Mouse (Mus musculus) hindbrain, embryonic 13.5 days (tissue): ENCODE data around the gene Sirpa. TPM values are rescaled to one million over a fixed set of nuclear protein-coding genes. Genes with fewer than 3 reads are reported as not detected.

Source experiments
- ATAC-seq: fragments of 200-750 bp; cut with Nextera tagmentation; 2 replicates; pipeline ENCODE4 v1.8.0; 2017; ENCODE audit warnings: moderate TSS enrichment; ENCODE audit not compliant: low FRiP score
- H3K27ac ChIP-seq: fragments of 300-500 bp; sonication (generic); 2 replicates; pipeline ENCODE4 v1.5.1; 2015; ENCODE audit warnings: inconsistent platforms, mild to moderate bottlenecking, moderate library complexity
- H3K27me3 ChIP-seq: fragments of 300-500 bp; sonication (generic); 2 replicates; pipeline ENCODE4 v1.6.1; 2015; ENCODE audit warnings: mild to moderate bottlenecking, inconsistent platforms
- H3K36me3 ChIP-seq: fragments of 300-500 bp; sonication (generic); 2 replicates; pipeline ENCODE4 v1.6.1; 2015; ENCODE audit warnings: mild to moderate bottlenecking, inconsistent platforms
- H3K4me1 ChIP-seq: fragments of 300-500 bp; sonication (generic); replicated peaks from 2 replicates; pipeline ENCODE4 v1.6.1; 2015; ENCODE audit warnings: inconsistent platforms
- H3K4me2 ChIP-seq: fragments of 300-500 bp; sonication (generic); 2 replicates; pipeline ENCODE4 v1.6.1; 2015; ENCODE audit warnings: inconsistent platforms, mild to moderate bottlenecking, moderate library complexity
- H3K4me3 ChIP-seq: fragments of 300-500 bp; sonication (generic); 2 replicates; pipeline ENCODE4 v1.5.1; 2015; ENCODE audit warnings: mild to moderate bottlenecking, inconsistent platforms
- H3K9ac ChIP-seq: fragments of 300-500 bp; sonication (generic); 2 replicates; pipeline ENCODE4 v1.6.1; 2015; ENCODE audit warnings: mild to moderate bottlenecking, inconsistent platforms
- H3K9me3 ChIP-seq: fragments of 300-500 bp; sonication (generic); 2 replicates; pipeline ENCODE4 v1.6.1; 2016; ENCODE audit warnings: inconsistent platforms
- WGBS: fragments of 180-500 bp; shearing (Covaris S2); methylation state at CpG from one replicate; pipeline ENCODE4 v1.1.7; 2015; 5-methylcytosine and 5-hydroxymethylcytosine counted together
- polyA plus RNA-seq: library from polyadenylated mRNA; unstranded; fragments of >200 nt; fragmentation: Nextera tagmentation; extraction: Ambion mirVana; gene quantifications from 2 replicates; pipeline ENCODE4 v1.2.1, GENCODE M21; 2015

Sirpa gene
- polyA plus RNA-seq, 1 experiment from 2014 or later: 20.8 TPM

DNA sequence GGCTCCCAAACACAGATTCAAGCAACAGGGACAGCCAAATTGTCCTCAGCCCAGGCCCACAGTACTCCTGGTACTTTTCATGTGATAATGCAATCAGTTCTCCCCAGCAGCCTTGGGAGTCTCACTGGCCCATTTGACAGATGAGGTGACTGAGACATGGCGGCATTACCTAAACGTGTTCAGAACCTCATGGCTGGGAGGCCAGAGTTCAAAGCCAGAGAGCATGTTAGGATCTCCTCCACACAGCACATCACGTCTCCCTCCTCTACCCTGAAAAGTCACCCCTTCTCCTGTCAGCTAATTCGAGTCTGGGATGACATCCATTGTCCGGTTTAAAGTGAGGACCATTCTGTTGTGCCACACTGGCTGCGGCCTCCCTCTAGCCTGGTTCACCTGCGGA is 27.5 kb downstream of the Sirpa start:
- H3K27ac ChIP-seq: no peak overlapping the region
- no peak for ATAC-seq
- peaks cover 22% of the 10 kb centered on the region for H3K36me3 ChIP-seq
- WGBS: 89% methylated on average over 7 of the region's 7 CpGs
- H3K4me1 ChIP-seq: peaks cover 12% of the 10 kb centered on the region
- H3K9me3 ChIP-seq: no peaks in the 10 kb centered on the region
- H3K9ac ChIP-seq: no peak overlapping the region
- H3K4me2 ChIP-seq: no peak overlapping the region
- no peak overlapping the region for H3K4me3 ChIP-seq
- no peaks in the 10 kb centered on the region for H3K27me3 ChIP-seq

DNA sequence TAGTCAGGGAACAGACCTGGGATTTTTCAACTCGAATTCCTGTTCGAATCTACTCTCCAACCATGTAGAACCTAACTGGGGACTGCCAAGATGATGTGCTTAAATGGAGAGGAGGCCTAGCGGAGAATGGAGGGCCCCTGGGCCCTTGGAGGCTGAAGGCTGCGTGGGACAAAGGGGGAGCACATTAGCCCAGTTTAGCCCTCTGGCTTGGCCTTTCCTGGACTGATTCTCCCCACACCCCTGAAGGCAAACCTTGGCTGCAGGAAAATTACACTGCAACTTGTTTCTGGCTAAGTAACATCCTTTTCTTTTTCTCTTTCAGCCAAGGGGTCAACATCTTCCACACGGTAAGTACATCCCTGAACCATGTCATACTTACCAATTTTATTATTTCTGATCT is 28.2 kb downstream of the Sirpa start:
- H3K27me3 ChIP-seq: no peaks in the 10 kb centered on the region

DNA sequence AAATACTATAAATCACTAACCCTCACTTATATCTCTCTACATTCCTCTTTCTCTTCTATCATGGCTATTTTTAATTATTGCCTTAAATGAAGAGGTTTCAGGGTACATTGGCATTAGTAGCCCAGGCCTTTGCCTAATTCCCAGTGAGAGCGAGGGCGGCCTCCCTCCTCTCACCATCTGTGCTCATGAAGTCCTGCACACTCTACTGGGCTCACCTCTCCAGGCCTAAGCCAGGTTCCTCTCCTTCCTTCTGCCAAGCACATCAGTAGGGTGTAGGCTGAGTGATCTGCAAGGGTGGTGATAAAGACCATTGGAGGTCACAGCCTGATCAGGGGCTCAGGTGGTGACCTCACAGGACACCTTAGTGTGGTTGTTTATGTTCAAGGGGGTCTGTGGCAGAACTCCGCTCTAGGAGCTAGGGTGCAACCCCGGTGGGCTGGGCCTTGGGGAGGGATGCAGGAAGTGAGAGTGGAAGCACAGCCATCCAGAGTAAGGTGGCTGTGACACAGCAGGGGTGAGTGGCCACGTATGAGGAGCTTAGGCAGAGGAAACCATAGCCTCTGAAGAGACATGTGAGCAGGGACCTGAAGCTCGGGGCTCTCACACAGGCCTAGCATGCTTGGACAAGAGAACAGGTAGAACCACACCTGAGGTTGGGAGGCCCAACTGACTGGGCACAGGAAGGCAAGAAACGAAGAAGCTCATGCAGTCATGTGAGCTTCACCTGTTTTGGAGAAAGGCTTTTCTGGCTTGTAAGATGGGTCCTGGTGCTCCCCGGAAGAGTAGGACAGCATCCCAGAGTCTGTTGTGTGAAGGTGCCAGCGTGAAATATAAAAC is 29.2 kb downstream of the Sirpa start:
- Histone ChIP-seq H3K4me1 (peaks cover 13% of the 10 kb centered on the region), H3K4me3 (no peak overlapping the region), H3K27ac (no peak overlapping the region), H3K27me3 (no peaks in the 10 kb centered on the region), H3K9me3 (no peaks in the 10 kb centered on the region), H3K4me2 (no peak overlapping the region), H3K36me3 (peaks cover 10% of the 10 kb centered on the region; the same call in 1 of the 2 replicates), H3K9ac (no peak overlapping the region)
- no peak for ATAC-seq
- 90% methylated on average over 9 of the region's 9 CpGs for WGBS

More for the DNA sequence above, 28.2 kb downstream of the Sirpa start:
- no peak for ATAC-seq
- Histone ChIP-seq H3K9me3 (no peaks in the 10 kb centered on the region), H3K4me2 (no peak overlapping the region), H3K4me1 (peaks cover 13% of the 10 kb centered on the region), H3K36me3 (peaks cover 15% of the 10 kb centered on the region), H3K27ac (no peak overlapping the region), H3K9ac (no peak overlapping the region), H3K4me3 (no peak overlapping the region)
- 94% methylated on average over 5 of the region's 5 CpGs for WGBS

DNA sequence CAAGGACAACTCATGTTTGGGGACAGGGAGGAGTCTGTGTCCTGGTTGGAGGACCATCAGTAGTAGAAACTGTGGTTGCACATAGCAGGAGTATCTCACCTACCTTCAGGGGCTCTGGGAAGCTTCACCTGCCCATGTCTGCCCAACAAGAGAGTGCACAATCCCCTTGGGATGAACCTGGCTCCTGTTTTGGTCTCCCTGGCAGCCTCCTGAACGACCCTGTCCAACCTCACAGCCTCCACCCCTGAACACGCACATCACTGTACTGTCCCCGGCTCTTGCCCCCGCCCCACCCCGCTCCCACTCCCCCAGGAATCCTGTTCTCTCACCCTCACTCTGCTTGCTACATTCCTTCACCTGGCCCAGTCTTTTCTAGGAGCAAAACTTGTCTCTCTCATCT is 30.3 kb downstream of the Sirpa start:
- H3K4me3 ChIP-seq: no peak overlapping the region
- H3K4me1 ChIP-seq: peaks cover 13% of the 10 kb centered on the region
- no peaks in the 10 kb centered on the region for H3K27me3 ChIP-seq
- H3K27ac ChIP-seq: no peak overlapping the region
- H3K9ac ChIP-seq: no peak overlapping the region
- H3K9me3 ChIP-seq: no peaks in the 10 kb centered on the region
- no peak for ATAC-seq
- 86% methylated on average over 5 of the region's 5 CpGs for WGBS
- H3K36me3 ChIP-seq: peaks cover 10% of the 10 kb centered on the region; the same call in 1 of the 2 replicates
- H3K4me2 ChIP-seq: no peak overlapping the region

DNA sequence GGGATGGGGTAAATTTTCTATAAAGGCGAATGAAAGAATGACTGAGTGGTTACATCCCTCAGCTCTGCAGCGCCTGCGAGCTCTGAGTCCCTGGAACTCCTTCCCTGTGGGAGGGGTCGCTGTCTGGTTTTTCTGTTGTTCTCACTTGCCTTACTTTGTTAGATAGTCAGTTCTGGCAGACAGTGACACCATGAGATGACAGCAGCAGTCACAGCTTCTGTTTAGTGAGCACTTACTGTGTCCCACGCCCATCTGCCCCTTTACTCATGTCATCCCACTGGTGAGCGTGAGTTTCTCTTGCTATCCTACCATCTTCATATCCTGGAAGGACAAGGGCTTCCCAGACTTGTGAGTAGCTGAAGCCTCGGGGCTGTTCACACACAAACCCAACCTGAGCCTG is 31.1 kb downstream of the Sirpa start:
- H3K9me3 ChIP-seq: no peaks in the 10 kb centered on the region
- peaks cover 13% of the 10 kb centered on the region for H3K4me1 ChIP-seq
- H3K27ac ChIP-seq: no peak overlapping the region
- WGBS: 88% methylated on average over 7 of the region's 7 CpGs
- H3K36me3 ChIP-seq: peaks cover 10% of the 10 kb centered on the region; the same call in 1 of the 2 replicates
- H3K4me3 ChIP-seq: no peak overlapping the region
- H3K4me2 ChIP-seq: no peak overlapping the region
- no peak for ATAC-seq
- no peak overlapping the region for H3K9ac ChIP-seq
- no peaks in the 10 kb centered on the region for H3K27me3 ChIP-seq

DNA sequence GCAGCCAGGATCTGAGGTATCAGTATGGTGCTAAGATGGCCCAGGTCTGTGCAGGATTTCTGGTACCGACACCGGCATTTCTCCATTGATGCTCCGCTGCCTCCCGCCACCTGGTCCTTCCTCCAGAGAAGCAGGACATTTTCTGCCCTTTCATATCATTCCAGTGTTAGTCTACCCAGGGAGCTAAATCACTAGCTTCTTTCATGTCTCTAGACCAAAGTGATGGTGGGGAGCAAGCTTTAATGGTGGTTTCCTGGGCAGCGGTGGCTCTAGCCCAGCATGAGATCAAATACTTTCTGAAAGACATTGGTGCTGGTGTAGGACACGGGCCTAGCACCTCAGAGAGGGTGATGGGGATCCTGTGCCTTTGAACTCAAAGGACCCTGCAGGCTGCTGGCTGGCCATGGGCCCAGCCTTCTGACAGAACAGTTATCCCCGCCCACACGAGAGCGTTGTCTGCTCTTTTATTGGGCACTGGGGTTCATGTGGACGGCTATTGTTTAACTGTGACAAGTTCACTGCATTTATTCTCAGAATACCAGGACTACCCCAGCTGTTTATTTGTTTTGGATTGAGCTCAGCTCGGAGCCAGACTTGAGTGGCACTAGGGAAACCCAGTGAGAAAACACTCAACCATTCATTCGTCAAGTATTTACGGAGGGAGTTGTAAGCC is 31.7 kb downstream of the Sirpa start:
- no peak overlapping the region for H3K27ac ChIP-seq
- H3K9me3 ChIP-seq: no peaks in the 10 kb centered on the region
- peaks cover 10% of the 10 kb centered on the region; the same call in 1 of the 2 replicates for H3K36me3 ChIP-seq
- H3K4me2 ChIP-seq: 0 out of 2 replicates have a peak overlapping the region, but pooled peaks have one; percentile 13
- no peak for ATAC-seq
- WGBS: 56% methylated on average over 13 of the region's 13 CpGs
- no peak overlapping the region; the same call in 1 of the 2 replicates for H3K9ac ChIP-seq
- no peak overlapping the region for H3K4me3 ChIP-seq
- peaks cover 13% of the 10 kb centered on the region for H3K4me1 ChIP-seq
- no peaks in the 10 kb centered on the region for H3K27me3 ChIP-seq

DNA sequence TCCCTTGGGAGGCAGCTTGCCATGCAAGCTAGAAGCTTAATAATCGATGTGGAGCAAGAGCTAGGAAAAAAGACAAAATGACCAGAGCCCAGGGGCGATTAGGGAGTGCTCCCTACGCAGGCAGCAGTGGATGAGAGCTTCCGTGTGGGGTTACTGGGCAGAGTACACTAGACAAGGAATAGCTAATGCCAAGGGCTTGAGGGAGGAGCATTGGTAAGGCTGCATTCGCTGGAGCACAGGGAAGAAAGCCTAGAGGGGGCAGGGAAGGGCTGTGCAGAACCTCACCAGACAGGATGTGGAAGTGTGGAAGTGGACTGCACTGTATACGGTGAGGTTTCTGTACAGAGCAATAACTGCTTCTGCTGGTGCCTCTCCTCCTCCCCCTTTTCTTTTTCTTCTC is 32.3 kb downstream of the Sirpa start:
- H3K27ac ChIP-seq: 0 out of 2 replicates have a peak overlapping the region, but pooled peaks have one; percentile 23
- H3K9me3 ChIP-seq: no peaks in the 10 kb centered on the region
- peaks cover 13% of the 10 kb centered on the region for H3K4me1 ChIP-seq
- H3K9ac ChIP-seq: peak overlapping the region; percentile 29; the same call in 1 of the 2 replicates
- peaks cover 9% of the 10 kb centered on the region for H3K36me3 ChIP-seq
- ATAC-seq: no peak
- H3K4me3 ChIP-seq: no peak overlapping the region
- 0 out of 2 replicates have a peak overlapping the region, but pooled peaks have one; percentile 13 for H3K4me2 ChIP-seq
- WGBS: 52% methylated on average over 6 of the region's 6 CpGs
- no peaks in the 10 kb centered on the region for H3K27me3 ChIP-seq

DNA sequence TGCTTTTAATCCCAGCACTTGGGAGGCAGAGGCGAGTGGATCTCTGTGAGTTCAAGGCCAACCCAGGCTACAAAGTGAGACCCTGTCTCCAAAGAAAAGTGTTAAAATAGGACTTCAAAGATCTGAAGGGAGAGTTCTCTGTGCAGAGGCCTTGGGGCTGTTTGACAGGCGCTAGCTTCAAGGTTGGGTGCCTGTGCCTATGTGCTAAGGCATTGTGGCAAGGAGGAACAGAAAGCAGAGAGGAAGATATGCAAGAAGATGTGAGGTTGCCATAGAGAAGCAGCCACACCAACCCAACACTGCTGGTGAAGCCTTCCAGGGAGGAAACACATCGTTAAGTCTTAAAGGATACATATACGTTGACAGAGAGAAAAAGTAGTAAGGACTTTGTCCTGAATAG is 33.2 kb downstream of the Sirpa start:
- H3K9ac ChIP-seq: no peak overlapping the region
- ATAC-seq: no peak
- WGBS: 87% methylated on average over 4 of the region's 4 CpGs
- no peaks in the 10 kb centered on the region for H3K27me3 ChIP-seq
- H3K27ac ChIP-seq: no peak overlapping the region
- H3K9me3 ChIP-seq: no peaks in the 10 kb centered on the region
- peaks cover 13% of the 10 kb centered on the region for H3K4me1 ChIP-seq
- H3K4me2 ChIP-seq: no peak overlapping the region
- peaks cover 12% of the 10 kb centered on the region for H3K36me3 ChIP-seq
- no peak overlapping the region for H3K4me3 ChIP-seq

DNA sequence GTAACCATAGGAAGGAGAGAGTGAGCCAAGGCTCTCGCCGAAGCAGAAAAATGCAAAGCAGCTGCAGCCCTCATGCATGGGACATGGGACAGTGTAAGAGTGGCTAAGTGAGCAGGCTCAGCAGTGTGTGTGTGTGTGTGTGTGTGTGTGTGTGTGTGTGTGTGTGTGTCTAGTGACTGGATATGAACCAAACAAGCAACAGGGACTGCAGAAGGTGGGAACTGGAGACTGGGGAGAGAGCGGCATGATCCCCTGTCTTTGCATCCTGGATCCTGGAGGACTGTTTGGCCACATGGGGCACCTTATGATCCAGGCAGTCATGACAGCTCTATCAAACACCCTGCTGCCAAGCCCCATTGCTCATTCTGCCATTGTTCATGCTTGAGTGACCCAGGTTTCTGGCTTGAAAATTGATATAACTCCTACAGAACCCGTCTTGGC is 34.0 kb downstream of the Sirpa start:
- H3K9ac ChIP-seq: no peak overlapping the region
- peaks cover 13% of the 10 kb centered on the region for H3K4me1 ChIP-seq
- no peak overlapping the region for H3K4me3 ChIP-seq
- H3K36me3 ChIP-seq: peaks cover 20% of the 10 kb centered on the region
- no peaks in the 10 kb centered on the region for H3K9me3 ChIP-seq
- no peak overlapping the region for H3K27ac ChIP-seq
- H3K4me2 ChIP-seq: no peak overlapping the region
- H3K27me3 ChIP-seq: no peaks in the 10 kb centered on the region
- ATAC-seq: no peak
- 78% methylated on average over 4 of the region's 4 CpGs for WGBS

DNA sequence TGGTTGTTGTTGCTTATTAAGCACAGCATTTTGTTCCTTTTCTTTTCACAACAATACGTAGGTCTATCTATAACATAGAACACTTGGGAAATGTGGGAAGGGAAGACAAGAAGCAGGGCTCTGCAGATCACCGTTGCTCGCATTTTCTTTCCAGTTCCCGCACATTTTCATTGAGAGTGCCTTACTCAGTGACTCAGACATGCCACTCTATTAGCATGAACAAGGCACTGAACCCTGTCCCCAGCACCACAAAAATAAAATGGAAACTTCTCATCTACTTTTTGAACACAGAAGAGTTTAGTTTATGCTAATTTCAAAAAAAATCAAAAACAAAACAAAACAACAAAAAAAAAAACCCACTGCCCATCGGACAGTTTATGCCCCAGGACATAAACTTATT is 34.5 kb downstream of the Sirpa start:
- Histone ChIP-seq H3K4me3 (no peak overlapping the region), H3K4me2 (no peak overlapping the region), H3K4me1 (peaks cover 13% of the 10 kb centered on the region), H3K9ac (no peak overlapping the region), H3K27me3 (no peaks in the 10 kb centered on the region), H3K36me3 (peaks cover 22% of the 10 kb centered on the region), H3K9me3 (no peaks in the 10 kb centered on the region), H3K27ac (no peak overlapping the region)
- no peak for ATAC-seq
- WGBS: 88% methylated on average over 5 of the region's 5 CpGs

DNA sequence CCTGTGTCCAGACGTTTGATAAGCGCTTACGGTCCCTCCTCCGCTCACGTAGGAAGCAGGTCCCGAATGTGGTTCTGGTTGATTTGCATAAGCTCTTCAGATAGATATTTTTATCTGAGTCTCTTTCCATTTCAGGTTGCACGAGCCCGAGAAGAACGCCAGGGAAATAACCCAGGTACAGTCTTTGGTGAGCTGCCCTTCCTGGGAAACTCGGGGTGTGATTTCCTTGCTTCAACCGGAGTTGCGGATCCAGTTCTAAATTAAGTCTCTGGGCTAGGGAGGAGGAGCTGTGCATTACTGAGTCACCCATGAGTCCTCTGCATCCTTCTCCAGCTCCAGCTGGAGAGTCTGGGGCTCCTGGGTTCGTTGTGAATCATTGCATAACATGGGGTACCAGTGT is 35.2 kb downstream of the Sirpa start:
- Histone ChIP-seq H3K9ac (no peak overlapping the region), H3K4me1 (peaks cover 13% of the 10 kb centered on the region), H3K36me3 (peaks cover 22% of the 10 kb centered on the region), H3K4me2 (no peak overlapping the region), H3K4me3 (no peak overlapping the region), H3K27me3 (no peaks in the 10 kb centered on the region), H3K27ac (no peak overlapping the region), H3K9me3 (no peaks in the 10 kb centered on the region)
- no peak for ATAC-seq
- WGBS: 87% methylated on average over 13 of the region's 13 CpGs

DNA sequence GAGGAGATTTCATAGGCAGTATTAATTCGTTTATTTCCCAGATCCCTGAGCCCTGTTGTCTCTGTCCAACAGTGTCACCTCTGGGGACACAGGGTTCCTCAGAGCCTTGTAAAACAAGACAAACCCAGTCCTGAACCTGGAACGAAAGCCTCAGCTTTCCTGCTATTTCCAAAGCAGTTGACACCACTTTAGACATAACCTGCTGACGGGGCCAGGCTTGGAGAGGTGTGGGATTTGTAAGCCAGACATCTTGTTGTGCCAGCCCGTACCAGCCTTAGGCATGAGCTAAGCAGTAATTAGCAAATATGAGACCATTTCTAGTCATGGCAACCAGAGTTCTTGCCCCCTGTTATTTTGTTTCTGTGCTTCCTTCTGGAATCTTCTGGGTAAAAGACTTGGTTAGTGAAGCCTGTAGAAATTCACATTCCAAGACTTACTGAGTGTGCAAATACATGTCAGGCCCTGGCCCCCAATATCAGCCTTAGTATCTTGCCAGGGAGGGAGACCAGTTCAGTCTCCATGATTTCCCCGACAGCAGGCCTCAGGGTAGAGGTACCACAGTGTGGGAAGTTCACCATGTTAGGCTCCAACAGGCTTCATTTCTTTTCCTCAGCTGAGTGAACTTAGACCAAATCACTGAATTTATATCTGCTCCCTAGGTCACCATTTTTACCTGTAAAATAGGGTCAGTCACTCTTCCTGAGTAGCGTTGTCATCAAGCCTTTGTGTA is 36.0 kb downstream of the Sirpa start:
- Histone ChIP-seq H3K4me3 (no peak overlapping the region), H3K36me3 (peaks cover 22% of the 10 kb centered on the region), H3K4me1 (peaks cover 13% of the 10 kb centered on the region), H3K9me3 (no peaks in the 10 kb centered on the region), H3K9ac (no peak overlapping the region), H3K4me2 (no peak overlapping the region), H3K27ac (no peak overlapping the region), H3K27me3 (no peaks in the 10 kb centered on the region)
- 92% methylated on average over 6 of the region's 6 CpGs for WGBS
- no peak for ATAC-seq
